Mouse (Mus musculus) layer of hippocampus, postnatal 14 days (tissue): ENCODE measurements around the gene Ildr2. TPM values are rescaled to one million over a fixed set of nuclear protein-coding genes. Genes with fewer than 3 reads are reported as not detected.

Source experiments
- DNase-seq, 2 experiments: peaks; one replicate each; pipeline ENCODE4 v3.0.0; 2021 to 2022; ENCODE audit warnings: low spot score in 2 of 2, mixed read lengths in 1 of 2
- total RNA-seq, 2 experiments: library from RNA; stranded (reverse); gene quantifications; 2 replicates each; pipeline ENCODE4 v1.2.3; 2021

The Ildr2 gene
- total RNA-seq, 2 experiments from 2014 or later: 83.5 to 92.3 TPM

GRCm38 (mm10) chr1:166330752-166331151, 76.8 kb downstream of the Ildr2 start:
- peak in 1 of 2 experiments; percentile 29 for DNase-seq

DNA sequence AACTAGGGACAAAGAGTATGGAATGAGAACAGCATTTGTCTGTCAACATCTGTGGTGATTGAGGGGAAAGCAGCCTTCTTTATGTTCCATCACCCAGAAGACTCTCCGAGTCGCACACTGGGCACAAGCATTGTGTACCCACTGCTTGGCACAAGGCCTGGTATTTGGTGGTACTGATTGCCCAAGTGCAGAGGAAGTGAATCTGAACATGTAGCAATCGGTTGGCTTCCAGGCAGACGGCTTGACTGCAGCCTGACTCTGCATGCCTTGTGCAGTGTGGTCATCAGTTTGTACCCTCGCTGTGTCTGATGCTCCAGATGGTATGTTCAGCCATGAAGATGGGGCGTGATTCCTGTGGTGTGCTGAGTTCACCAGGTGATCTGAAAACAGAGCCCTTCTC, 85.2 kb downstream of the Ildr2 start:
- no peak for DNase-seq

DNA sequence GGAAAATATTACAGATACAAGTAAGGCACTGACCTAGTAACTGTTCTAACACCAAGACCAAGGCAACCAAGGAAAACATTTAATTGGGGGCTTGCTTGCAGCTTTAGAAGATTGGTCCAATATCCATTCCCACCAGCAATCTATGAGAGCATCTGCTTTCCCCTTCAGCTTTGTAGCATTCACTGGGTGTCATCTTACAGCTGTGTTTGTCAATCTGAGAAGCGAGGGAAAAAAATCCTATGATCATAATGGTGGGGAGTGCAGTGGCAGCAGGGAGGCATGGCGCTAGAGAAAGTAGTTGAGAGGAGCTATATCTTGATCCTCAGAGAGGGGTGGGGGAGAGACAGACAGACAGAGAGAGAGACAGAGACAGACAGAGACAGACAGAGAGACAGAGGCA, 88.1 kb downstream of the Ildr2 start:
- DNase-seq: no peak

DNA sequence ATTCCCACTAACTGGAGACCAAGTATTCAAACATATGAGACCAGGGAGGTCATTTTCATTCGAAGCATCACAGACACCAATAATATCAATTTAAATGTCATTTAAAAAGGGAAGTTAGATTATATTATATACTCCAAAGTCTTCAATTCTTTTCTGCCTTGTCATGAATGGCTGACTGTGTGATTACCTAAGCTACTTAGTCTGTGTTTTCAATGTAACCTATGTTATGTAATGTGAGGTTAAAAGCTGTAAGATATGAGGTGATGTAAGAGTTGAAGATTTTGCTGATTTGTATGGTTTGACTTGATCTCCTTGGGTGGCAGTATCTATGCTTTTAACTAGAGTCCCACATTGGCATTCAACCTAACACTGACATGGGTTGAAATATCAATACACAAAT, 88.6 kb downstream of the Ildr2 start:
- no peak for DNase-seq

GRCm38 (mm10) chr1:166343586-166343985, 89.6 kb downstream of the Ildr2 start:
- DNase-seq: no peak

DNA sequence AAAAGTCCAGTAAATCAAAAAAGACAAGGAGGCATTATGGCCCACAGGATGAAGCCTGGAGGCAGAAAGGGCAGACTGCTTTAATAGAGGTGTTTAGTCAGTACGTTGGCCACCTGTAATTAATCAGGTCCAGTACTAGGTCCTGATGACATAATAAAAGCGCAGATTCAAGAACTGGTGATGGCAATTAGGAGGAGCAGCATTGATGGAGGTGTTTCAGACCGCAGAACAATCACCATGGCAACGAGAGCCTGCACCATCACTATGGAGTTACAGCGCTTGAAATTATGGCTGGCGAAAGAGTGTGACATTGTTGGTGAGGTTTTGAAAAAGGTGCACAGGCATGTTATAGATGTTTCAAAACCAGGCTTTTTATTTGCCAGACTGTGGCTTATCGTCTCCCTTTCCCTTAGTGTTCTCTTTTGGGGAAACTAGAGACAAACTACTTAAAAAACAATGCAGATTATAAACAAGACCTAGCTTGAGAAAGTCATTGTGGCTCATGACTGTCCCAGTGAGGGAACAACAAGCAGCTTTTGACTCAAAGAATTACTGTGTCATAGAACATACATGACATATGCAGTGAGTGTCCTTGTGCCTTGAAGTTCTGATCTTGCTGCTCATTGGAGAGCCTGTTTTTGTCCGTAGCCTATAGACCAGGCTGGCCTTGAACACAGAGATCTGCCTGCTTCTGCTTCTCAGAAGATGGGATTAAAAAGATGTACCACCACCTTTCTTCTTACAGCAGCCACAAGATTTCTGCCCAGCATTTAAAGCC, 90.5 kb downstream of the Ildr2 start:
- peak in 1 of 2 experiments; percentile 39 for DNase-seq

DNA sequence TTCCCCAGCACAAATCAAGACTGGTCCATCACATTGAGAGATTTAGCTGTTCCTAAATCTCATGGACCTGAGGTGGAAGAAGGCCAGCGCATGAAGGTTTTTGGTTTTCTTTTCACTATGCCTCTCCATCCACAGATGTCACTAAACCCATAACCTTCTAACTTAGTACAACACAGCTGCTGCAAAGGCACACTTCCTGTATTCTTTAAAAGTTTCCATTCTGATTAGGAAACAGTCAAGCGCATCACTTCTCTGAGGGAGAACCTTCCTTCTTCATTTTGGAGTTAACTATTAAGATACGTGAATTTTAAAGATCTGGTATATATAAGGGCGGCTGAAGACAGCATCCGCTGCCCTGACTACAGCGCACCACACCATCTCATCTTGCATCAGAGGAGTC, 91.7 kb downstream of the Ildr2 start:
- DNase-seq: no peak

GRCm38 (mm10) chr1:166346906-166347305, 93.0 kb downstream of the Ildr2 start:
- DNase-seq: no peak

DNA sequence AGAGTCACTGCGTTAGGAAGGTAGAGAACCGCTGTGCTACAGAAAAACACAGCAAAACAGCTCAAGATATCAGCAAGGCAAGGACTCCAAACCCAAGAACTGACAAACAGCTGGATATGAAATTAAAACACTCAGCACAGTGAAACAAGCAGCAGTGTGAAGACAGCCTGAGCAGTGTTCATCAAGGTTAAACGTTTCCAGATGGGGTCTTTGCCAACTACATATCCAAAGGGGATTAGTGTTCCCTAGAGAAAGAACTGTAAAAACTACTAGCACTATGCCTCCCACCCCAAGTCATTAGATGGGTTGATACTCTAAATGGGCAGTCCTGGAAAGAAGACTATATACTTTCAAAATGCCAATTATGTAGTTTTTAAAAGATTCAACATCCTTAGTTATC, 95.4 kb downstream of the Ildr2 start:
- no peak for DNase-seq

DNA sequence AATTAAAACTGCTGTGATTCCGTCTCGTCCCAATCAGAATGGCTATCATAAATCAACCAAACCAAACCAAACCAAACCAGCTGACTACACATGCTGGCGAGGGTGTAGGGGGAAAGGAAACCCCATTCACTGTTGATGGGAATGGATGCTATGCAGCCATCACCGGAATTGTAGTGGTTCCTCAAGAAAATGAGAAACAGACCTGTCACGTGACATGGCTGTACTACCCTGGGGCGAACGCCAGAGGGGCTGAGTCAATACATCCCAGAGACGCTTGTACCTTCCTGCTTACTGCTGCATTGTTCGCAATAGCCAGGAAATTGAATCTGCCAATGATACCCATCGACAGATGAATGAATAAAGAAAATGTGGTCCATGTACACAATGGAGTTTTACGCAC, 95.8 kb downstream of the Ildr2 start:
- no peak for DNase-seq

DNA sequence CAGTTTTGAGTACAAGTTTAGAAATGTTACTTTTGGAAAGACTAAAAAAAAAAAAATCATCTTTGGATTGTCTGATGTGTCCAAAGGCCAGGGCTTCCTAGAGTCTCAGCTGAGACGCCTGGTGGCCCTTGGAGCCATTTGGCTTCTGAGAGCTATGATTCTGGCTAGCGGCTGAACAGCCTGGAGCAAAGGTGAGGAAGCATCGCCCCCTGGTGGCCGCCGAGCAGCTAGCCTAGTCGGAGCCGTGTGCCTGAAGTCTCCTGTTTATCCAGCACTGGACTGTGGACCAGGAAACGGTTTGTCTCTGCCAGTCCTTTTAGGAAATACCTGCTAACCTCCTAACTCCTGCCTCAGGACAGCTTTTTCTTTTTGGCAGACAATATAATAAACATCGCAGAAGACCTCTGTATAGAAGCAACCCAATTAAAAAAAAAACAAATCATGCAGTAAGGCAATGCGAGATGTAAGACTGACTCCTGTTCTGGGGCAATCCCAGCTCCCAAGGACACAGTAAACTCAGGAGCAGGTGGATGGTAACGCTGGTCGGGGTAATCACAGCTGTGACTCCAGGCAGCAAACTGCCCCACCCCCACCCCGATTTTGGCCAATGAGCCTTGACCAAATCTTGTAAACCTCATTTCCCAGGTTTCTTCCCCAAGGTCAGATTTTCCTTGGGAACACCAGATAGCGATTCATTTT, 106.4 kb downstream of the Ildr2 start:
- peak; percentile 89 to 91 for DNase-seq

DNA sequence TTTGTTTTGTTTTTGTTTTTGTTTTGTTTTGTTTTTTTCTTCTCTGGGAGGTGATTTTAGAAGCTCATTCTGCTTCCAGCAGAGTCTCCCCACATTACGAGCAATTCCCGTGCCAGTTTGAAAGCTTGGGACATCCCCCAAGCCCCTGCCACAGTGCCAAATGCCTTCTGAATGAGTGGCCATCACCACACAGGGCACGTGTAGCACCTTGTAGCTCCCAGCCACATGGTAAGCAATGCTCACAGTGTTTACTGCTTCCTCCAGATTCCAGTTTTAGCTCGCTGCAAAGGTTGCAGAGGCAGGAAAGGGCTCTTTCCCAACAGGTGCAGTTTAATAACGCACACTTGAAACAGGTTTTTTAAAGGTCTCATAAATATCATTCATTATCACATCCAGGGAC, 107.0 kb downstream of the Ildr2 start:
- DNase-seq: no peak

- DNase-seq: no peak
These were observed 107.9 kb downstream of the Ildr2 start for GRCm38 (mm10) chr1:166361842-166362241.

DNA sequence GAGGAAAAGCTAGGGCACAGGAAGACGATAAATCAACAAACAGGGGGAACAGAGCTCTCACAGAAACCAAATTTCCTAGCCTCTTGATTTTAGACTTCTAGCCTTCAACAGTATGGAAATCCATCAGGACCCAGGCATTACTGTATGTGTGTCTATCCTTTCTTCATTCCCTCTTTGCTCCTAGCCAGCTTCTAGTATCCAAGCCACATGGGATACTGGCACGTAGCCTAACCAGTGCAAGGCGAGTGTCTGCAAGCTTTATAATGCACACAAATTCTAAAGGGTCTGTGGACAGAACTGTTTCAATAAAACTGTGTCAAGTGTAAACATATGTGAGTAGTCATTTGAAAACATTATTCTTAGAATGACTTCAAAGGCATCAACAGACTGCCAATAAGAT, 108.7 kb downstream of the Ildr2 start:
- DNase-seq: no peak

- DNase-seq: no peak
These were observed 109.2 kb downstream of the Ildr2 start for GRCm38 (mm10) chr1:166363122-166363521.

Other genes starting within 250 kb of the Ildr2 start
- under 1 TPM; 0.39 to 0.57 TPM for gene Dusp27, start 126.2 kb upstream of the Ildr2 start, total RNA-seq
- not detected for gene Gpa33, start 123.9 kb upstream of the Ildr2 start, total RNA-seq
- not detected for gene Mael, start 15.4 kb upstream of the Ildr2 start, total RNA-seq
- gene Tada1, start 125.0 kb downstream of the Ildr2 start, total RNA-seq: 10 to 100 TPM; 36.1 to 38.9 TPM
- 10 to 100 TPM; 28.8 to 29.4 TPM for gene Pogk, start 155.7 kb downstream of the Ildr2 start, total RNA-seq
- gene Gm4846, start 243.4 kb downstream of the Ildr2 start, total RNA-seq: not detected